Mouse (Mus musculus): ENCODE data around the gene Mcrip2. TPM values are rescaled to one million over a fixed set of nuclear protein-coding genes. Genes with fewer than 3 reads are reported as not detected.

Mcrip2 gene
- polyA plus RNA-seq, 1 experiment from 2014 or later = 8.0 TPM

DNA sequence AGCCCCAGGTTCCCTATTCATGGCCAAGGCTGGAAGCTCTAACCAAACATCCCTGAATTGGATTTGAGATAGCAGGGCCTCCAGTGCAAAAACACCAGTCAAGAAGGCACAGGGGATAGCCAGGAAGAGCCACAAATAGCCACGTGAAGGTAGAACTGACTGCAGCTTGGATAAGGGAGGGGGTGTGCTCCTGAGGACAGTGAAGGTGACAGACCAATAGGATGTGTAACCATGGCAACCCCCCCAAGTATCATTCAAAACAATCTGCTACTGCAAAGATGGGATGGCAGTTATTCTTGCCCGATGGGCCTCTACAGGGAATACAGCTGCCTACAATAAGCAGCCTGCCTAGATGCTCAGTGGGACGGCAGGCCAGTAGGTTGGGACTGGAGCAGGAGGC is 31.0 kb downstream of the Mcrip2 start:
- peaks cover 52% of the 10 kb centered on the region for H3K4me1 ChIP-seq (replicated peaks)
- WGBS = 16% methylated on average over 3 of the region's 3 CpGs
- H3K27ac ChIP-seq = peak overlapping the region; percentile 80
- peak overlapping the region; percentile 44; the same call in 1 of the 2 replicates for H3K4me3 ChIP-seq (replicated peaks)
- H3K36me3 ChIP-seq = peaks cover 55% of the 10 kb centered on the region
- H3K4me2 ChIP-seq (replicated peaks) = peak overlapping the region; percentile 98
- ATAC-seq = no peak
- H3K9ac ChIP-seq (replicated peaks) = peak overlapping the region; percentile 78; the same call in 1 of the 2 replicates
- no peaks in the 10 kb centered on the region for H3K9me3 ChIP-seq
- H3K27me3 ChIP-seq = no peaks in the 10 kb centered on the region

GRCm38 (mm10) chr17:25837076-25837410 is 31.5 kb downstream of the Mcrip2 start, which contains the start of gene Rhbdl1:
Gene Rhbdl1, minus strand, starts transcription at chr17:25837295.
- peaks cover 50% of the 10 kb centered on the region for H3K36me3 ChIP-seq
- under 1% methylated on average over 29 of the region's 29 CpGs for WGBS
- peaks cover 54% of the 10 kb centered on the region for H3K4me1 ChIP-seq (replicated peaks)

GRCm38 (mm10) chr17:25836397-25837075 is 32.0 kb downstream of the Mcrip2 start:
- ATAC-seq = no peak
- H3K4me1 ChIP-seq (replicated peaks) = peaks cover 59% of the 10 kb centered on the region
- H3K27me3 ChIP-seq = no peaks in the 10 kb centered on the region
- peak overlapping the region; percentile 78 for H3K9ac ChIP-seq (replicated peaks)
- H3K36me3 ChIP-seq = peaks cover 46% of the 10 kb centered on the region
- H3K9me3 ChIP-seq = no peaks in the 10 kb centered on the region
- H3K4me3 ChIP-seq (replicated peaks) = peak overlapping the region; percentile 44
- H3K4me2 ChIP-seq (replicated peaks) = peak overlapping the region; percentile 98
- WGBS = 21% methylated on average over 23 of the region's 23 CpGs
- H3K27ac ChIP-seq = peak overlapping the region; percentile 80

More at GRCm38 (mm10) chr17:25837076-25837410, 31.5 kb downstream of the Mcrip2 start, which contains the start of gene Rhbdl1:
- ATAC-seq = peak; percentile 38
- peak within 1 kb of the TSS; percentile 98 for H3K4me2 ChIP-seq (replicated peaks)
- H3K27me3 ChIP-seq = no peaks in the 10 kb centered on the region
- peak within 1 kb of the TSS; percentile 80 for H3K27ac ChIP-seq
- peak within 1 kb of the TSS; percentile 78 for H3K9ac ChIP-seq (replicated peaks)
- H3K4me3 ChIP-seq (replicated peaks) = peak within 1 kb of the TSS; percentile 44
- H3K9me3 ChIP-seq = no peaks in the 10 kb centered on the region

DNA sequence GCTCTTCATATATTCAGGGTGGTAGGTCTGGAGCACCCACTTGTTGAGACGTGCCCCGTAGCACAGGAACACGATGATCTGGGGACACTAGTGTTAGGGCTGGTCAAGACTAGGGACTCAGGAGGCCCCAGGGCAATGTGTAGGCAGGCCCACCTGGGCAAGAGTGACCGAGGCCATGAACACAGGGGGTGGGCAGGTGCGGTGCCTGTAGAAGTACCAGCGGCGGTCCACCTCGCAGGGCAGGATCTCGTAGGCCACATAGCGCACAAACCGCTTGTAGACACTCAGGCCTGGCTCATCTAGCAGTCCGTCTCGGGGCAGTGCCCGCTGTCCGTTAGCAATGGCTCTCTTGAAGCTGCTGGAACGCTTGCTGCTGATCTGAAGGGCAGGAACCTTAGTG is 32.7 kb downstream of the Mcrip2 start:
- H3K36me3 ChIP-seq = peaks cover 46% of the 10 kb centered on the region
- no peak for ATAC-seq
- H3K4me3 ChIP-seq (replicated peaks) = peak overlapping the region; percentile 88; the same call in 1 of the 2 replicates
- H3K27ac ChIP-seq = peak overlapping the region; percentile 80; the same call in 1 of the 2 replicates
- H3K4me1 ChIP-seq (replicated peaks) = peaks cover 66% of the 10 kb centered on the region
- H3K9ac ChIP-seq (replicated peaks) = no peak overlapping the region; the same call in 1 of the 2 replicates
- H3K9me3 ChIP-seq = no peaks in the 10 kb centered on the region
- 92% methylated on average over 16 of the region's 16 CpGs for WGBS
- H3K4me2 ChIP-seq (replicated peaks) = peak overlapping the region; percentile 98
- H3K27me3 ChIP-seq = no peaks in the 10 kb centered on the region

DNA sequence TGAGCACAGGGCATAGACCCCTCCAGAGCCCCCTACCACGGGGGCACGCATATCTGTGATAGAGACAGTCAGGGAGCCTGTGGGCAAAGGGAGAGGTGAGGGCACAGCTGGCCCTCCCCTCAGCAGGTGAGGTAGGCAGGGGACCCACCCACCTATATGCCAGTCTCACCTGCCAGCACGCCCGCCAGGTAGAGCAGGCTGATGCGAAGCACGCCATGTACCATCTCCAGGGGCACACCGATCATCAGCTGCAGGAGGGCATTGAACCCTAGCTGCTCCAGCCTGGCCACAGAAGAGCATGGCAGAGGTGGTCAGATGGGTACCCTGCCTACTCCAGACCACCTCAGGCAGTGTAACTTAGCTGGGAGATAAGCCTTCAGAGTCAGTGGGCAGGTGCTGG is 33.3 kb downstream of the Mcrip2 start:
- Histone ChIP-seq H3K4me3 (replicated peaks) (0 out of 2 replicates have a peak overlapping the region, but pooled peaks have one; percentile 88), H3K9ac (replicated peaks) (peak overlapping the region; percentile 91; the same call in 1 of the 2 replicates), H3K27me3 (no peaks in the 10 kb centered on the region), H3K9me3 (no peaks in the 10 kb centered on the region), H3K36me3 (peaks cover 46% of the 10 kb centered on the region), H3K4me2 (replicated peaks) (peak overlapping the region; percentile 98; the same call in 1 of the 2 replicates), H3K27ac (no peak overlapping the region), H3K4me1 (replicated peaks) (peaks cover 72% of the 10 kb centered on the region)
- ATAC-seq = no peak
- WGBS = 98% methylated on average over 7 of the region's 7 CpGs

DNA sequence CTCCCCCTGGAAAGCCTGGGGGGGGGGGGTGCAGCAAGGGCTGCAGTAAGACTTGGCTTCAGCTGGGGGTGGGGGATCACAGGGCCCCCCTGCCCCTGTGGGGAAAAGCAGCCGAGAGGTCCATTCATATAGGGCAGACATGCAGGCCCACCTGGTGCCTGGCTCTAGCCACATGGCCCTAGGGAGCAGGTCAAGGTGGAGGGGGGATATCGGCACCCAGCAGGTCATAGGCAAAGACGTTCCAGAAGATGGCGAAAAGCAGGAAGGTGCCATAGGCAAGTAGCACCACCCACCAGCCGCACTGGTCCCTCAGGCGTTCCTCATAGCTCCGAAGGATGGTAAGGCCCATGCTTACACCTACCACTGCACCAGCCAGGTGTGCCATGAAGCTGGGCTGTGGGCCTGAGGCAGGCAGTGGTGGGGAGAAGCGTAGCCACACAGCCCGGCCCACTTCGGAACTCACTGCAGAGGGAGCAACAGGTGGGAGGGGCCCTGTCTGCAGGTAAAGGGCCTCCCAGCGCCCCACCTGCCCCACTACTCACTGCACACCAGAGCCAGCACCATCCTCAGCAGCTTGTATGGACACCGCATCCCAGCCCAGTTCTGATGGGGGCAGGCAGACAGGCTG is 33.9 kb downstream of the Mcrip2 start:
- H3K4me2 ChIP-seq (replicated peaks) = peak overlapping the region; percentile 98
- H3K27me3 ChIP-seq = no peaks in the 10 kb centered on the region
- H3K9ac ChIP-seq (replicated peaks) = peak overlapping the region; percentile 91
- H3K4me1 ChIP-seq (replicated peaks) = peaks cover 77% of the 10 kb centered on the region
- ATAC-seq = no peak
- H3K9me3 ChIP-seq = no peaks in the 10 kb centered on the region
- H3K4me3 ChIP-seq (replicated peaks) = peak overlapping the region; percentile 88
- H3K36me3 ChIP-seq = peaks cover 46% of the 10 kb centered on the region
- H3K27ac ChIP-seq = peak overlapping the region; percentile 95; the same call in 1 of the 2 replicates
- 89% methylated on average over 12 of the region's 12 CpGs for WGBS

- H3K36me3 ChIP-seq = peaks cover 42% of the 10 kb centered on the region
- H3K27ac ChIP-seq = peak overlapping the region; percentile 95
- H3K9ac ChIP-seq (replicated peaks) = peak overlapping the region; percentile 91
- H3K4me2 ChIP-seq (replicated peaks) = peak overlapping the region; percentile 98
- no peaks in the 10 kb centered on the region for H3K27me3 ChIP-seq
- peaks cover 82% of the 10 kb centered on the region for H3K4me1 ChIP-seq (replicated peaks)
- H3K4me3 ChIP-seq (replicated peaks) = peak overlapping the region; percentile 88
- no peaks in the 10 kb centered on the region for H3K9me3 ChIP-seq
- no peak for ATAC-seq
- 57% methylated on average over 6 of the region's 6 CpGs for WGBS
These were observed 34.5 kb downstream of the Mcrip2 start for GRCm38 (mm10) chr17:25833961-25834594.

- H3K27me3 ChIP-seq = no peaks in the 10 kb centered on the region
- H3K4me2 ChIP-seq (replicated peaks) = peak within 1 kb of the TSS; percentile 98
- peak within 1 kb of the TSS; percentile 91 for H3K9ac ChIP-seq (replicated peaks)
- ATAC-seq = no peak
- no peaks in the 10 kb centered on the region for H3K9me3 ChIP-seq
- peak within 1 kb of the TSS; percentile 88 for H3K4me3 ChIP-seq (replicated peaks)
- H3K36me3 ChIP-seq = peaks cover 38% of the 10 kb centered on the region
- under 1% methylated on average over 24 of the region's 24 CpGs for WGBS
- peak within 1 kb of the TSS; percentile 95 for H3K27ac ChIP-seq
- peaks cover 83% of the 10 kb centered on the region for H3K4me1 ChIP-seq (replicated peaks)
These were observed 35.3 kb downstream of the Mcrip2 start, which contains the start of gene Stub1 for GRCm38 (mm10) chr17:25833291-25833663. Gene Stub1, minus strand, starts transcription at chr17:25833404.

DNA sequence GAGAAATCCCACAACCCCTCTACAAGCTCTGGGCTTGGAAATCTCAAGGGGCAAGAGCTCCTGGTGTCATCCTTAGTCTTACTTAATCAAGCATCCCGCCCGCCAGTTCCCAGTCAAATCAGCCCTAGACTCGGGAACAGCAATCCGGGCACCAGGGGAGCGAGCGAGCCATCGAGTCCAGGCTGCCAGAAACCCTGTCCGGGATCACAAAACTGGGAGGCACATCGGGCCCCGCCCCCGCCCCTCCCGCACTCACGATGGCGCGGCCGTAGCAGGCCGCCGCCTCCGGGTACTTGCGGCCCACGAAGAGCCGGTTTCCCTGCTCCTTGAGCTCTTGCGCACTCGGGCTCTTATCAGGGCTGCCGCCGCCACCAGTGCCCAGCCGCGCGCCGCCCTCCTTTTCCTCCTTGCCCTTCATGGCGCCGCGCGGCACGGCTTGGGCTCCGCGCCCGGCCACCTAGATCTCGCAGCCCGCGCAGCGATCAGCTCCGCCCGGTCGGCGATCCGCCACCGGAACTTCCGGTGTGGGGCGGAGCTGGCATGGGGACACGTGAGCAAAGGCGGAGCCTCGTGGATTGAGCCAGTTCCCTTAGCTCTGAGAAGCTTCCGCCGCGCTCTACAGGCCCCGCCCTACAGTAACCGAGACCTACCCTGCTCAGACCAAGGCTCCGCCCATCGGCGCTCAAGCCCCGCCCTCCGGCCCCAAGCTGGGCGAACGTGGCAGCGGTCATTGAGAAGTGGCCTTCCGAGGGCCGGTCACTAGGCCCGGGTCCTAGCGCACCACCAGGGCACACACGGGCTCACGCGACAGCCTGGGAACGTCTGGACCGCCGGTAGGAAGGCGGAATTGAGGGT is 35.9 kb downstream of the Mcrip2 start:
- Histone ChIP-seq H3K27me3 (no peaks in the 10 kb centered on the region), H3K9me3 (no peaks in the 10 kb centered on the region), H3K36me3 (peaks cover 38% of the 10 kb centered on the region), H3K4me2 (replicated peaks) (peak overlapping the region; percentile 98), H3K4me1 (replicated peaks) (peaks cover 83% of the 10 kb centered on the region), H3K4me3 (replicated peaks) (peak overlapping the region; percentile 88), H3K9ac (replicated peaks) (peak overlapping the region; percentile 91), H3K27ac (peak overlapping the region; percentile 95)
- peak; percentile 89 for ATAC-seq
- under 1% methylated on average over 73 of the region's 77 CpGs for WGBS

GRCm38 (mm10) chr17:25831451-25832281 is 36.9 kb downstream of the Mcrip2 start:
- Histone ChIP-seq H3K9me3 (no peaks in the 10 kb centered on the region), H3K4me1 (replicated peaks) (peaks cover 83% of the 10 kb centered on the region), H3K9ac (replicated peaks) (peak overlapping the region; percentile 91), H3K27me3 (no peaks in the 10 kb centered on the region), H3K4me3 (replicated peaks) (peak overlapping the region; percentile 88), H3K4me2 (replicated peaks) (peak overlapping the region; percentile 98), H3K36me3 (peaks cover 48% of the 10 kb centered on the region), H3K27ac (peak overlapping the region; percentile 95; the same call in 1 of the 2 replicates)
- no peak for ATAC-seq
- WGBS = 65% methylated on average over 21 of the region's 21 CpGs
